Mouse (Mus musculus) kidney, postnatal 0 days (tissue): ENCODE data around the gene Gmds. TPM values are rescaled to one million over a fixed set of nuclear protein-coding genes. Genes with fewer than 3 reads are reported as not detected.

Experiments used
- ATAC-seq: fragments of 200-750 bp; cut with Nextera tagmentation; replicated peaks from 2 replicates; pipeline ENCODE4 v1.8.0; 2017; ENCODE audit warnings: low read depth, moderate number of reproducible peaks, moderate TSS enrichment, moderate library complexity; ENCODE audit not compliant: low FRiP score
- DNase-seq: peaks from one replicate; pipeline ENCODE4 v3.0.0-alpha.2; 2016; ENCODE audit warnings: low spot score
- H3K27ac ChIP-seq: fragments of 300-500 bp; sonication (generic); 2 replicates; pipeline ENCODE4 v1.5.1; 2014; ENCODE audit warnings: mild to moderate bottlenecking
- H3K27me3 ChIP-seq: fragments of 300-500 bp; sonication (generic); 2 replicates; pipeline ENCODE4 v1.6.1; 2014; ENCODE audit warnings: low read length, mixed read lengths; ENCODE audit not compliant: insufficient read depth
- H3K36me3 ChIP-seq: fragments of 300-500 bp; sonication (generic); 2 replicates; pipeline ENCODE4 v1.6.1; 2014; ENCODE audit warnings: low read length, mixed read lengths; ENCODE audit not compliant: insufficient read depth
- H3K4me1 ChIP-seq: fragments of 300-500 bp; sonication (generic); replicated peaks from 2 replicates; pipeline ENCODE4 v1.6.1; 2014; ENCODE audit warnings: antibody characterized with exemption, low read length, mixed read lengths; ENCODE audit not compliant: insufficient read depth
- H3K4me2 ChIP-seq: fragments of 300-500 bp; sonication (generic); 2 replicates; pipeline ENCODE4 v1.6.1; 2014; ENCODE audit warnings: mild to moderate bottlenecking, low read length, moderate library complexity, mixed read lengths
- H3K4me3 ChIP-seq: fragments of 300-500 bp; sonication (generic); replicated peaks from 2 replicates; pipeline ENCODE4 v1.5.1; 2014; ENCODE audit warnings: low read depth, low read length
- H3K9ac ChIP-seq: fragments of 300-500 bp; sonication (generic); 2 replicates; pipeline ENCODE4 v1.6.1; 2014; ENCODE audit warnings: low read depth, low read length
- H3K9me3 ChIP-seq: fragments of 300-500 bp; sonication (generic); replicated peaks from 2 replicates; pipeline ENCODE4 v1.6.1; 2016; ENCODE audit warnings: low read length, inconsistent platforms, mixed read lengths
- CTCF ChIP-seq: IDR thresholded peaks from 2 replicates; pipeline ENCODE4 v1.5.1; 2016; ENCODE audit warnings: antibody characterized with exemption, low read depth, mild to moderate bottlenecking, moderate library complexity
- WGBS: fragments of 180-500 bp; shearing (Covaris S2); extraction: QIAGEN DNeasy Blood & Tissue Kit; methylation state at CpG from one replicate; pipeline ENCODE4 v1.1.7; 2014; 5-methylcytosine and 5-hydroxymethylcytosine counted together
- polyA plus RNA-seq: library from polyadenylated mRNA; unstranded; fragments of >200 nt; fragmentation: Nextera tagmentation; extraction: Ambion mirVana; gene quantifications from 2 replicates; pipeline ENCODE4 v1.2.1, GENCODE M21; 2015

Gmds gene
- polyA plus RNA-seq, 1 experiment from 2014 or later: 32.7 TPM

- Histone ChIP-seq H3K27ac (no peak overlapping the region), H3K4me3 (no peak overlapping the region), H3K9me3 (no peaks in the 10 kb centered on the region), H3K9ac (no peak overlapping the region), H3K27me3 (no peaks in the 10 kb centered on the region), H3K4me1 (peaks cover 6% of the 10 kb centered on the region; the same call in 1 of the 2 replicates), H3K4me2 (no peak overlapping the region), H3K36me3 (no peaks in the 10 kb centered on the region)
- 88% methylated on average over 1 of the region's 1 CpGs for WGBS
- ATAC-seq (no peak), DNase-seq (no peak)
- TF ChIP-seq CTCF: no peak
Measured at GRCm38 (mm10) chr13:31825180-31825579, 513.4 kb downstream of the Gmds start.

GRCm38 (mm10) chr13:31823316-31823715 is 515.2 kb downstream of the Gmds start:
- no peaks in the 10 kb centered on the region for H3K36me3 ChIP-seq
- H3K9me3 ChIP-seq: no peaks in the 10 kb centered on the region
- no peak for DNase-seq
- no peak overlapping the region for H3K27ac ChIP-seq
- H3K9ac ChIP-seq: no peak overlapping the region
- H3K27me3 ChIP-seq: no peaks in the 10 kb centered on the region
- ATAC-seq: no peak
- WGBS: 30% methylated on average over 5 of the region's 5 CpGs
- TF ChIP-seq CTCF: peak; percentile 29; the same call in 1 of the 2 replicates
- H3K4me3 ChIP-seq: no peak overlapping the region
- no peak overlapping the region for H3K4me2 ChIP-seq
- H3K4me1 ChIP-seq: peaks cover 6% of the 10 kb centered on the region; the same call in 1 of the 2 replicates

GRCm38 (mm10) chr13:31821050-31821449 is 517.5 kb downstream of the Gmds start:
- Histone ChIP-seq H3K4me2 (peak overlapping the region; percentile 55), H3K4me1 (peaks cover 8% of the 10 kb centered on the region; the same call in 1 of the 2 replicates), H3K9ac (peak overlapping the region; percentile 41), H3K27ac (no peak overlapping the region), H3K9me3 (no peaks in the 10 kb centered on the region), H3K36me3 (no peaks in the 10 kb centered on the region), H3K27me3 (no peaks in the 10 kb centered on the region), H3K4me3 (peak overlapping the region; percentile 16)
- DNase-seq: no peak
- TF ChIP-seq CTCF: no peak
- 42% methylated on average over 6 of the region's 6 CpGs for WGBS
- no peak for ATAC-seq

- ATAC-seq (0 out of 2 replicates have a peak, but pooled peaks have one; percentile 20), DNase-seq (peak; percentile 59)
- Histone ChIP-seq H3K36me3 (no peaks in the 10 kb centered on the region), H3K27ac (no peak overlapping the region), H3K4me2 (peak overlapping the region; percentile 55), H3K4me1 (peaks cover 13% of the 10 kb centered on the region), H3K9ac (peak overlapping the region; percentile 41), H3K4me3 (peak overlapping the region; percentile 16), H3K9me3 (no peaks in the 10 kb centered on the region), H3K27me3 (no peaks in the 10 kb centered on the region)
- no peak for TF ChIP-seq CTCF
- WGBS: 11% methylated on average over 16 of the region's 16 CpGs
Measured at GRCm38 (mm10) chr13:31820587-31821017, 517.9 kb downstream of the Gmds start.

GRCm38 (mm10) chr13:31819664-31820405 is 518.7 kb downstream of the Gmds start:
- TF ChIP-seq CTCF: no peak
- Histone ChIP-seq H3K9ac (0 out of 2 replicates have a peak overlapping the region, but pooled peaks have one; percentile 1), H3K27me3 (no peaks in the 10 kb centered on the region), H3K4me3 (no peak overlapping the region), H3K27ac (no peak overlapping the region), H3K36me3 (no peaks in the 10 kb centered on the region), H3K9me3 (no peaks in the 10 kb centered on the region), H3K4me2 (peak overlapping the region; percentile 18; the same call in 1 of the 2 replicates), H3K4me1 (peaks cover 15% of the 10 kb centered on the region)
- DNase-seq: no peak
- ATAC-seq: no peak
- 57% methylated on average over 14 of the region's 14 CpGs for WGBS

GRCm38 (mm10) chr13:31818337-31818736 is 520.2 kb downstream of the Gmds start:
- ATAC-seq (no peak; the same call in 1 of the 2 replicates), DNase-seq (peak; percentile 68)
- H3K9ac ChIP-seq: no peak overlapping the region
- no peaks in the 10 kb centered on the region for H3K9me3 ChIP-seq
- no peak for TF ChIP-seq CTCF
- H3K27me3 ChIP-seq: no peaks in the 10 kb centered on the region
- no peak overlapping the region for H3K4me2 ChIP-seq
- peak overlapping the region; percentile 2; the same call in 1 of the 2 replicates for H3K27ac ChIP-seq
- H3K4me1 ChIP-seq: peaks cover 20% of the 10 kb centered on the region
- H3K4me3 ChIP-seq: no peak overlapping the region
- no peaks in the 10 kb centered on the region for H3K36me3 ChIP-seq
- 40% methylated on average over 7 of the region's 7 CpGs for WGBS
